Mouse (Mus musculus): ENCODE data around the gene Gm5901.

Gene Gm5901

DNA sequence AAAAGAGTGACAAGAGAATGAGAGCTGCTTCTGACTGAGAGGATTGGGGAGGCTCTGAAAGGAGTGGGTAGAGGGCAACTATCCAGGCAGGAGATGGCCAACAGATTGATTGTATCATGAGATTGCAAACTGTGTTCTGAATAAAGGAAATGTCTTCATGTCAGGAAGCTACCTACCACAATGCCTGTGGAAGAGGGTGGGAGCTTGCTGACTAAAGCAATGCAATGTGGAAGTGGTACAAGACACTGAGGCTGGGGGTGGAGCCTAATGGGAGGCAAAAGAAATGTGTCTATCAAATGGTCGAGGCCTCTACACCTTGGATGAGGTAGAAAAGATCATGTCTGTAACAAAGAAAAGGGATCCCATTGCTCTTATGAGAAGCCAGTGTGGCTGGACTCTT lies 31.5 kb downstream of the Gm5901 start:
- no peak for DNase-seq

DNA sequence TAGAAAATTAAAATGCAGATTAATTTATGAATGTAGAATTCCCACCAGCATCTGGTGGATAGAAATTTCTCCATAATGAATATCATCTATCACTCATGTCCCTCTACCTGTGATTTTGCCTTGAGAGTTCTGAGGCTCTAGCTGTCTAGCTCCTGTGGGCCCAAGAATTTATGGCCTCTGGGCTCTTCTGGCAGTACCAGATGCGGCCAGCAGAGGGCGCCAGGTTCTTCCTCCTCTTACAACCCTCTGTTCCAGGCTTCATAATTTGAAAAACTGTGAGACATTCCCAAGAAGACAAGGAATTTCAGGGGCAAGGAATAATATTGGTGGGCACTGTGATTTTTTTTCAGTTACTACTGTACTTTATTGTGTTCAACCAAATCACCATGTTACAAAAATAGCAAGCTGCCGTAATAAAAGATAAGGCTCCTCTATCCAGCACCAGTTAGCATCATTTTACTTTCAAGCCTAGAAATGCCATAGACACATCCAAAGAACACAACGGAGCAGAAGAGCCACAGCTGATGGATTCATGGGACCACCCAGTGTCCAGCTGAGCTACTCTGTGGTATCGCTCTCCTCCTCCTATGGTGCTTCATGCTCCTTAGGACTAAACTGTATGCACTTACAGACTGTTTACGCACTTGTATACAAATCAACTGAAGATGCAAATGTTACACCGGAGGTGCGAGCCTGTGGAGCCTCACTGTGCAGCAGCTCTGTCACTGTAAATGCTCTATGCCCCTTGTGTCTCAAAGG lies 37.2 kb downstream of the Gm5901 start:
- peak; percentile 56 to 60 for DNase-seq

DNA sequence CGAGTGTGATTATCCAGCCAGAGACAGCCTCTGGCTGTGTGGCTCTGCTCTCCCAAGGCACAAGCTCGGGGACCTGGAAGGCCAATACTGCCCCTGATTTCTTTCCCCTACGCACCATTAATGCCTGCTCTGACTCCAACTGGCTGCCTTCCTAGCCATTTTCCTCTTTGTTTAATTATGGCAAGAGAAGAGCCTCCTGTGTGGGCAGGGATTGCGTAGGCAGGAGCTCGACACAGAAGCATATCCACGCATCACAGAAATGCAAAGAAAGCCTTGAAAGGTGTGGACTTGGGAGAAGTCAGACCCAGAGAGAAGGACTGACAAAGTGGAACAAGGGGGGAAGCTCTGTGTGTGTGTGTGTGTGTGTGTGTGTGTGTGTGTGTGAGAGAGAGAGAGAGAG lies 39.5 kb downstream of the Gm5901 start:
- no peak for DNase-seq

GRCm38 (mm10) chr7:105416529-105416928 lies 41.7 kb downstream of the Gm5901 start:
- no peak for DNase-seq

DNA sequence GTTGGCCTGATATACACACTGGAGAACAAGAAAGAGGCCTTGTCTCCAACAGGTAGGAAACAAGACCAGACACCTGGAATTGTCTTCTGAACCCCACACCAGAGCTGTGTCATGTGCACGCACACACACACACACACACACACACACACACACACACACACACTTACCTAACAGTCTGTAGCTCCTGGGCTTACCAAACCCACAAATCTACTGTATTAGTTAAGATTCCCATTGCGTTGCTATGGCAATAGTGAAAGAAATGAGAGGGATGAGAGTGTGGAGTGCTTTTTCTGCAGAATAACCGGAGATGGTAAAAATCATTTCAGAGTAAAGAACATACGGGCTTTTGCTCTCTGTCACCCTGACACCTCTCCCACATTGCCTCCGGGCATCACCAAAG lies 43.3 kb downstream of the Gm5901 start:
- DNase-seq: no peak

- no peak for DNase-seq
Measured at GRCm38 (mm10) chr7:105420903-105421302, 46.1 kb downstream of the Gm5901 start.

DNA sequence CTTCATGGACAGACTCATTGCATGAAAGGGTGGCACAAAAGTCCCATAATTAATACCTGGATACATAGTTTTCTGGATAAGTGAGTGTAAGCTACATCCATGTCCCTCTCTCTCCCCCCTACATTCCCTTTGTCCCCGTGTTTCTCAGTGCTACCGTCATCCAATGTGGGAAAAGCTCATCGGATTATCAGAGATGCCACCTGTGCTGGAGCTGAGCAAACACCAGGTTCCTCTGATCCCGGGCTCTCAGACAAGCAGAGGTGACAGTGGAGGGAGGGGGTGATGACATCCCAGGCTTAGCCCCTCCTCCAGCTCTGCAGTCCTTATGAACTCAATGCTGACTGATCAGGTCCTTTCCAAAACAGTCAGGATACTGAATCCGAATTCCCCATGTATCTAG lies 49.5 kb downstream of the Gm5901 start:
- no peak for DNase-seq

DNA sequence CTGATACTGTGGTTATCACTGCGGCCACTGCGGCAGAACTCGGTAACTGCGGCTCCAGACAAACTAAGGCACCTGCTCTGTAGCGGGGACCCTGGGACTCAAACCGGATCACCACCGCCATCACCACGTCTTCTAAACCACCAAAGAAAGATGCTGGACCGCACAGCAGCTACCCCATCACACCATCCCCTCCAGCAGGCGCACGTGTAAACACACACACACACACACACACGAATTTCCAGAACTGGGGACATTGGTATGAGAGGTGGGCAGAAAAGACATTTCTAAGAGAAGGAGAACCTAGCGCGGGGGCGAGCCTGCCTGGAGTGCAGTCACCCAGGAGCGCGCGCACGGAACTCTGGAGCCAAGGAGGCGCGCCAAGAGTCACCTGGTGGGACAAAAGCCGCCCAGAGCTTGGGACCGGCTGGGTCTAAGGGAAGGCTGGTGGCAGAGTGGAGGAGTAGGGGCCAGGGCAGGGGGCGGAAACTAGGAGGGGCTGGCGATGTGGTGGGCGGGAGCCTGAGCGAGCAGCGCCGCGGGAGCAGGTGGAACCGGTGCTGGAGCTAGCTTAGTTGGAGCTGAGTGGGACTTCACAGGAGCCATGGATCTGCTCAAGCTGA lies 50.7 kb downstream of the Gm5901 start, which contains the start of gene Cckbr:
Gene Cckbr, plus strand, starts transcription at position 308 of the 620 bp plus-strand sequence.
- DNase-seq: no peak

DNA sequence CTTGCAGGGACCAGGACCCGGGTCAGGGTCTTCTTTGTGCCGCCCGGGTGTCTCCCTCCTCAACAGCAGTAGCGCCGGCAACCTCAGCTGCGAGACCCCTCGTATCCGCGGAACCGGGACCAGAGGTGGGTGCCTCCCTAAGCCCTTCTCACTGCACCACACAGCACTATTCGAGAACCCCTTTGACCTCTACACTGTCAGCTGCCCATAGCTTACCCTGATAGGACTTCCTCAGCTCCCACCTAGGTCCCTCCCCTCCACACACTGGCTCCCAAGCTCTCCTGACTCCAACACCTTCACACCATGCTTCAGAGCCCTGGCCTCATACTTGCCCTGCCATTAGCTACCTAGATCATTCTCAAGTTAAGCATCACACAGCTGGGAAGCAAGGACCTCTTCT lies 51.2 kb downstream of the Gm5901 start:
- DNase-seq: no peak

Measured in lung, adult 18-20 months (tissue).